Mouse (Mus musculus) ES-E14 (cell line): Measurements from ENCODE around the gene Kcnk12. TPM values are rescaled to one million over a fixed set of nuclear protein-coding genes. Genes with fewer than 3 reads are reported as not detected.

ENCODE experiments used
- DNase-seq: peaks from one replicate; pipeline ENCODE4 v3.0.0-alpha.2; 2013; ENCODE audit warnings: low read depth, low spot score
- H3K27ac ChIP-seq: 2 replicates; pipeline ENCODE4 v1.5.1; 2012; ENCODE audit warnings: low read depth, mild to moderate bottlenecking, low read length, moderate library complexity, mixed read lengths; ENCODE audit not compliant: poor library complexity, insufficient read depth, severe bottlenecking
- H3K36me3 ChIP-seq: 2 replicates; pipeline ENCODE4 v1.6.1; 2012; ENCODE audit warnings: mild to moderate bottlenecking, low read length, moderate library complexity, mixed read lengths; ENCODE audit not compliant: control insufficient read depth, poor library complexity, insufficient read depth, severe bottlenecking
- H3K4me1 ChIP-seq, 2 experiments: fragments of 150-350 bp in 1 of 2; sonication (generic) in 1 of 2; 2 replicates each; pipeline ENCODE4 v1.6.1; 2012; ENCODE audit warnings: low read length in 2 of 2, mild to moderate bottlenecking in 1 of 2, mixed read lengths in 1 of 2; ENCODE audit not compliant: control insufficient read depth in 2 of 2, insufficient read depth in 2 of 2, poor library complexity in 1 of 2
- H3K4me3 ChIP-seq, 2 experiments: fragments of 150-350 bp in 1 of 2; sonication (generic) in 1 of 2; 2 replicates each; pipeline ENCODE4 v1.5.1; 2012; ENCODE audit warnings: low read length in 2 of 2, low read depth in 1 of 2, mild to moderate bottlenecking in 1 of 2, mixed read lengths in 1 of 2; ENCODE audit not compliant: insufficient read depth in 1 of 2, poor library complexity in 1 of 2, severe bottlenecking in 1 of 2
- H3K9ac ChIP-seq: 2 replicates; pipeline ENCODE4 v1.6.1; 2012; ENCODE audit warnings: low read depth, mild to moderate bottlenecking, low read length, mixed read lengths; ENCODE audit not compliant: poor library complexity, insufficient read depth, severe bottlenecking
- H3K9me3 ChIP-seq: fragments of 150-350 bp; sonication (generic); 2 replicates; pipeline ENCODE4 v1.6.1; 2012; ENCODE audit warnings: low read depth, mild to moderate bottlenecking, low read length; ENCODE audit not compliant: control insufficient read depth, insufficient read depth
- CHD2 ChIP-seq: IDR thresholded peaks from 2 replicates; pipeline ENCODE4 v1.6.1; 2014; ENCODE audit warnings: mild to moderate bottlenecking, low read depth, low read length, inconsistent platforms
- HCFC1 ChIP-seq: IDR thresholded peaks from 2 replicates; pipeline ENCODE4 v1.6.1; 2012; ENCODE audit warnings: low read length, inconsistent platforms, borderline replicate concordance; ENCODE audit not compliant: insufficient read depth
- MAFK ChIP-seq: IDR thresholded peaks from 2 replicates; pipeline ENCODE4 v1.6.1; 2014; ENCODE audit warnings: mild to moderate bottlenecking, low read depth, low read length, inconsistent platforms; ENCODE audit not compliant: insufficient read depth
- ZC3H11A ChIP-seq: IDR thresholded peaks from 2 replicates; pipeline ENCODE4 v1.6.1; 2012; ENCODE audit warnings: low read depth, mild to moderate bottlenecking, inconsistent platforms, low read length, borderline replicate concordance
- ZNF384 ChIP-seq: IDR thresholded peaks from 2 replicates; pipeline ENCODE4 v1.6.1; 2012; ENCODE audit warnings: low read depth, low read length, inconsistent platforms
- in situ Hi-C, 2 experiments: fragments of 600-800 bp; cut with MboI; formaldehyde crosslinking; loops; one replicate each; pipeline ENCODE4 v1.15.1; 2025; ENCODE audit warnings: low sequenced_read_pairs in 2 of 2, inconsistent platforms in 1 of 2; ENCODE audit not compliant: unreplicated experiment in 2 of 2
- total RNA-seq: library from RNA; depleted of rRNA; stranded (reverse); fragments of 300-350 nt; gene quantifications from 2 replicates; pipeline ENCODE4 v1.2.3, GENCODE M21; 2012; rRNA removed

The Kcnk12 gene
- 1.7 and 1.8 TPM in 2 replicates for total RNA-seq

DNA sequence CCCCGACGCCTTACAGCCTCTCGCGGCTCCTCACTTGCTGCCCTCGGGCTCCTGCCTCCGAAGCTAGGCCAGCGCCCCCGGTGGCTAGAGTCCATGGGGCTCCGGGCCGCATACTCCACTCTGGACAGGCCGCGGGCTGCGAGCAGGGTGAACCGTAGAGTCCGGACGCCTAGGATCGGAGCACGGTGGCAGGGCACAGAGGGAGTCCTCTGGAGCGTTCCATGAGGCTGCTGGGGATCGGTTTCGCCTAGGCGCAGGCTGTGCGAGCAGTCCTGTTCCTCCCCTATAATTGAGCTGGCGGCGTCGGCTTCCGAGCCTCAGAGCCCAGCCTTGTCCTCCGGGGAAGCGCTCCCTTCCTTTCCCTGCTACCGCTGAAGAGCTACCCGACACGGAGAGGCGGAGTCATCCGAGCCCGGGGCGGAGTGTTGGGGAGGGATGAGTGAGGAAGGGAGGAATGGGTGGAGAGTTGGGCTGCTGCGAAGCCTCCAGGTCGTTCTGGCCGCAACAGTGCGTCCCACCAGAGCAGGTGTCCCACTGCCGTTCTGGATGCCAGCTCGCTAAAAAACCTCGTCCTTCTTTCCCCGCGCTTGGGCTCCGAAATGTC, at the start of gene Kcnk12:
Kcnk12 (minus strand) TSS at position 307 of the 604 bp plus-strand sequence.
- Histone ChIP-seq H3K4me1 (peaks cover 1 to 2% of the 10 kb centered on the region in 2 experiments; a peak in 1 of 4 replicates), H3K4me3 (peak within 1 kb of the TSS; percentile 57 to 66), H3K27ac (no peak within 1 kb of the TSS), H3K36me3 (no peaks in the 10 kb centered on the region), H3K9me3 (no peaks in the 10 kb centered on the region), H3K9ac (peak within 1 kb of the TSS; percentile 16)
- in situ Hi-C loops: no loop called here
- no peak for TF ChIP-seq MAFK
- TF ChIP-seq ZC3H11A: no peak
- TF ChIP-seq ZNF384: no peak
- peak; percentile 69 for DNase-seq

DNA sequence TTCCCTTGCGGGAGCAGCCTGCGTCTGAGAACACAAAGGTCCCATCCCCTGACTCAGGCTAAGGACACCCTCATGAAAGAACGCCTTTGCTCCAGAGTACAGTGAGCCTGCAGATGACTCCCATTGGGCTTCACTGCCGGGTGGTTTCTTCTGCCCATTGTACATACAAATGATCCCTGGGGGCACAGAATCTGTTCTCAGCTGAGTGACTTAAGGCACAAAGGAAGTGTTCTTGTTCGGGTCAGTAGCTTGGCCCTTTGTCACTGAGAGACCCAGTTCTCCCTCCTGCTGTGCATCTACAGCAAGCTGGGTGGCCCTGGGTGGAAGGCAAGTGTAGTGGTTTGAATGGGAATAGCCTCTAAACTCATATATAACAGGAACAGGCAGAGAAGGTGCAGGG, 44.4 kb upstream of the Kcnk12 start:
- H3K4me3 ChIP-seq: no peak overlapping the region
- no peak for DNase-seq
- H3K9ac ChIP-seq: no peak overlapping the region
- H3K9me3 ChIP-seq: no peaks in the 10 kb centered on the region
- TF ChIP-seq HCFC1: no peak
- H3K27ac ChIP-seq: no peak overlapping the region
- peaks cover 2 to 9% of the 10 kb centered on the region in 2 experiments; a peak in 2 of 4 replicates for H3K4me1 ChIP-seq
- no peaks in the 10 kb centered on the region for H3K36me3 ChIP-seq
- in situ Hi-C loops: no loop called here

DNA sequence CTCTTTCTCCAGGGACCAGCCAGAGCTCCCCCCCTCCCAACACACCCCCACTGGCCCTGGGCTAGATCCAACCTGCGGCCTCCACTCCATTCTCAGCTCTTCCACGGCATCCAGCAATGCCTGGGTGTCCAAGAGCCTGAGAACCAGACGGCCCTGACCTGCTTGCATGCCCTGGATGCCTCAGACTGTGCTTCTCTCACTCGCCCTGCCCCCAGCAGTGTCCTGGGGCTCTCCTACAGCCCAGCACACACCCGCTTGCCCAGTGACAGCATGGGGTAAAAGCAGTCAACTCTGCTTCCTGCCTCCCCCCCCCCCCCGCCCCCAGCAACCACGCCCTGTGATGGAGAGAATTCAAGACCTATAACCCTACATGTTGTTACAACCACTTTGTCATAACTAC, 42.3 kb upstream of the Kcnk12 start:
- in situ Hi-C loops: no loop called here
- Histone ChIP-seq H3K36me3 (no peaks in the 10 kb centered on the region), H3K4me3 (no peak overlapping the region), H3K9me3 (no peaks in the 10 kb centered on the region), H3K27ac (no peak overlapping the region), H3K4me1 (peaks cover 2 to 12% of the 10 kb centered on the region in 2 experiments; a peak in 2 of 4 replicates), H3K9ac (no peak overlapping the region)
- TF ChIP-seq ZC3H11A (no peak), CHD2 (no peak), MAFK (no peak), ZNF384 (no peak), HCFC1 (no peak)
- no peak for DNase-seq

GRCm38 (mm10) chr17:87834850-87835249, 37.1 kb upstream of the Kcnk12 start:
- Histone ChIP-seq H3K9me3 (no peaks in the 10 kb centered on the region), H3K9ac (no peak overlapping the region), H3K4me1 (peaks cover 2 to 13% of the 10 kb centered on the region in 2 experiments; a peak in 2 of 4 replicates), H3K27ac (peak overlapping the region; percentile 49), H3K4me3 (no peak overlapping the region), H3K36me3 (no peaks in the 10 kb centered on the region; the same call in 1 of the 2 replicates)
- in situ Hi-C loops: no loop called here
- TF ChIP-seq MAFK: no peak
- no peak for TF ChIP-seq HCFC1
- no peak for TF ChIP-seq CHD2
- no peak for TF ChIP-seq ZC3H11A
- TF ChIP-seq ZNF384: no peak
- DNase-seq: no peak

DNA sequence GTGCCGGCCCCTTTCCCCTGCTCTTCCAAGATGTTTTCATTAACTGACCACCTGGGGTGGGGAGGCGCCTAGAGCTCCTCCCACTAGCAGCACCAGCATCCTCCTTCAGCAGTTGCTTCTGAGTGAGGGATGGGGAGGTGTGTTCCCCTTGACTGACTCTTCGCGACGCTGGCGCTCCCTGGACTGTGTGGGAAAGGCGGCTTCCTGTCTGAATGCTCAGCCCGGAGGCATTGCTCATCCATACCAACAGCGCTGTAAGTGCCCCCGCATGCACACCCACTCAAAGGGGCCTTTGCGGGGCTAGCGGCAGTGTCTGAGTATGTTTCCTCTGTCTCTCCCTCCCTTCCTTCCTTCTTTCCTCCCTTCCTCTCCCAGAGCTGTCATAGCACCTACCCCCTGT, 29.1 kb upstream of the Kcnk12 start:
- no peak for TF ChIP-seq ZNF384
- no peak for TF ChIP-seq MAFK
- TF ChIP-seq ZC3H11A: no peak
- TF ChIP-seq CHD2: no peak
- no peak for TF ChIP-seq HCFC1
- Histone ChIP-seq H3K36me3 (no peaks in the 10 kb centered on the region), H3K27ac (no peak overlapping the region), H3K9ac (no peak overlapping the region), H3K4me1 (peaks cover 3 to 9% of the 10 kb centered on the region in 2 experiments; a peak in 3 of 4 replicates), H3K9me3 (no peaks in the 10 kb centered on the region), H3K4me3 (peak overlapping the region; percentile 56 to 81; a peak in 3 of 4 replicates)
- DNase-seq: no peak
- in situ Hi-C loops: no loop called here
